Mouse (Mus musculus) adrenal gland, adult 8-10 months (tissue): ENCODE measurements around the gene Ftcd. TPM values are rescaled to one million over a fixed set of nuclear protein-coding genes. Genes with fewer than 3 reads are reported as not detected.
A peak's percentile ranks its signal among the peaks of the same experiment; 100 is the strongest.

Experiments used
- DNase-seq: peaks from one replicate; pipeline ENCODE4 v3.0.0; 2022
- total RNA-seq, 4 experiments: library from RNA; stranded (reverse); gene quantifications; 2 replicates each; pipeline ENCODE4 v1.2.4; 2022

The Ftcd gene
- total RNA-seq, 4 experiments from 2014 or later: 0.15 to 0.40 (median 0.32) TPM; not detected in 1

GRCm38 (mm10) chr10:76622411-76622810 is 47.0 kb downstream of the Ftcd start:
- DNase-seq: no peak

DNA sequence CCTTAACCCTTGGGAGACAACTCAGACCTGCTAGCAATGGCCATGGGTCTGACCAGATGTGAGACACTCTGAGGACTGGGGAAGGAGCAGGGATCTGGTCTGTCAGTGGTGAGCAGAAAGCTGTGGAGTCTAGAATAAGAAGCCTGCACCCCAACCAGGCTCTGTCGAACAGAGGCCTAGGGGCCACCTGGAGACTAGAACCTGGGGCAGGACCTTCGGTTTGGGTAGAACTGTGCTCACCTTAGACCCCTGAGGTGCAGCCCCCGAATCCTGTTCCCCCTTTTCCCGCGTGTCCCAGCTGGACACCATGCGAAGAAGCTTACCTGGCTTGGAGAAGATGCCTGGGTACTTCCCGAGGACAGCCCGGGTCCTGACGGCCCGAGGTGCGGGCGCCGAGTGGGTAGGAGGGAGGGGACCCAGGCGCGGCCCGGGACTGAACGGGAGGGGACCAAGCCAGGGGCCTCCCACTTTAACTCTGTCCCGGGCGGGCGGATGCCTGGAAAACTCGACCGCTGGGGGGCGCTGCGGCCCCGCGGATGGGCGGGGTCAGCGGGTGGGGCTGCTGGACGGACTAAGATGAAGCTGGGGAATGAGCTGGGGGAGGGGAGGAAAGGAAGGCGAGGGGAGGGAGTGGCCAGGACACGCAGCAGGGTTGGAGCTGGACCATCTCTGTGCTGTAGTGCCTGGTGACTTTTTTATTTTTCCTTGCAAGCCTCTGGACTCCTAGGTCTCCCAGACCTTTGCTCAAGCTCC is 47.7 kb downstream of the Ftcd start, which contains the start of gene Col6a2:
Gene Col6a2, minus strand, starts transcription at position 703 of the 753 bp plus-strand sequence.
- peak; percentile 68 for DNase-seq

DNA sequence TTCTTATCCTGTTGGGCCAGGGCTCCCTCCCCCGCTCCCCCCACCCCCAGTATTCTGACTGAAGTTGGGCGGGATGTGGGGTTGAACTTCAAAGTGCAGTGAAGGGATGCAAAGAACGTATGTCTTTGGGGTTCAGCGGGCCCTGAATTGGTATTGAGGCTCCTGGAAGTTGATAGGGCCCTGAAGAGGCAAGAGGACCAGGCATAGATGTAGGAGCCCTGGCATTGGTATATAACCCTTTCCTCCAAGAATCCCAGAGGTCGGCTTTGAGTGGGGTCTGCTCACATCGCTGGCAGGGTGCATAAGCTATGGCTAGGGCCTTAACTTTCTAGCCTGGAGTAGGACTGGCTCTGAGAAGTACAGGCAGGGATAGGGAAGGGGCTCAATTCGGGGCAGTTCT is 48.3 kb downstream of the Ftcd start:
- no peak for DNase-seq

DNA sequence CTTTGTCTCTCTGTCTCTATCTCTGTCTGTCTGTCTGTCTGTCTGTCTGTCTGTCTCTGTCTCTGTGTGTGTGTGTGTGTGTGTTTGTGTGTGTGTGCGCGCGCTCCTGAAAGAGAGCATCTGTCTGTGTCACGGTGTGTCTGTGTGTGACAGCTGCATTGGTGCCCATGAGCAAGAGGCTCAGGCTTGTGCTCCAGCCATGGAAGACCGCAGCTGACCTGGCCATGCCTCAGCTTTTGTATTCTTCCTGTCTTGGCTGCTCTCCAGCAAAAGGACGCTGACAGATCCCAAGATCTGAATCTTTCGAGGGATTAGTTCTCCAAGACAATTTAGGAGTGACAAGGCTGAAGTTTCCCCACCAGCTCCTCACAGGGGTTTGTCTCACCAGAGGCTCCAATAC is 49.5 kb downstream of the Ftcd start:
- no peak for DNase-seq

GRCm38 (mm10) chr10:76627714-76628113 is 52.3 kb downstream of the Ftcd start:
- no peak for DNase-seq

- DNase-seq: no peak
These were observed 55.2 kb downstream of the Ftcd start for GRCm38 (mm10) chr10:76630657-76631056.

GRCm38 (mm10) chr10:76632630-76633029 is 57.2 kb downstream of the Ftcd start:
- DNase-seq: no peak

DNA sequence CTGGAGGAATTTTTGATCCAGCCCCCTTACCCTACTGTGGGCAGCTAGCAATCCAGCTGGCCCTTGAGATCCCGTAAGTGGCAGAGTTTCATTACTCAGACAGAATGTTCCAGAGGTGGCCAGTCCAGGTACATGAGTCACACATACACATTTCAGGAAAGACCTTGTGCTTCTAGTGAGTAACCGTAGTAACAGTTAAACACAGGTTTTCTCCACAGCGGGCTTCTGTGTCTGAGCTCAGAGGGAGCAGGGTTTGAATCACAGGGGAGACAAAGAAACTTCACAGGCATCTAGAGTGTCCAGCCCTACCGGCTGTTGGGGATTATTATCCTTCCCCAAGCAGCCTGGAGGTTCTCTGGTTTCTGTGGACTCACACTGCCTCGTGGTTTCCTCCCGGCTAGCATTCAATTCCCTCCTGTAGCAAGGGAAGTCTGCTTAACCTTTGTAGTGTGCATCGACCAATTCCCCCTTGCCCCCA is 58.7 kb downstream of the Ftcd start:
- DNase-seq: no peak

DNA sequence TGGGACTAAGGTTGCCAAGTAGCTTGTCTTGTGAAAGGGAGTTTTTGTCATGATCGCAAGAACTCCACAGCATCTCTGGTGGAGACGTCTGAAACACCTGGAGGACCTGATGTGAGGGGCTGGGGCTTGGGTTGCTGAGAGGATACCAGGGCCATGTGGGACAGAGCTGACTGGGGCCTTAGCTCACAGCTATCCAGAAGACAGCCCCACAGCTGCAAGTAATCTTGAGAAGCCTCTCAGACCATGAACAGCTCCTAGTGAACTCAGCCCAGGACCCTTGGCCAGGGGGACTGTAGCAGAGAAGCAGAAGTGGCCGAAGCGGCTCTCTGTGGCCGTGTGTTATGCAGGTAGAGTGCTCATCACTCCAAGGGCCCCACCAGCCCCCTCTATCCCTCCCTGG is 59.1 kb downstream of the Ftcd start:
- DNase-seq: no peak

DNA sequence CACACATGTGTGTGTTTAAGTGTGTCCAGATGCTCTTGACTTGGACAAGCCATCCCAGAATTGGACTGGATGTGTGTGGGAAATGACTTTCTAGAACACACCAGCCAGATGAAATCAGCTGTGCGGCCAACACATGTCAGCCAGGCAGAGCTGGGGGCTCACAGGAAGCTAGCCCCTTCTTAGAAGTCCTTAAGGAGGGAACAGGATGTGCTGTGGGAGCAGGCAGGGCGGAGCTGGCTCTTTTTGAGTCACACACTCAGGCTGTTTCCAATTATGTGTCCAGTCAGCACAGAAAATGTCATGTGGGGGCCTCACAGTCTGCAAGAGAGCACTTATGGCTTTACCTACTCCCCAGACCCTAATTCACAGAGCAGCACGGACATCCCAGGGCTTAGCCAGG is 60.6 kb downstream of the Ftcd start:
- no peak for DNase-seq

DNA sequence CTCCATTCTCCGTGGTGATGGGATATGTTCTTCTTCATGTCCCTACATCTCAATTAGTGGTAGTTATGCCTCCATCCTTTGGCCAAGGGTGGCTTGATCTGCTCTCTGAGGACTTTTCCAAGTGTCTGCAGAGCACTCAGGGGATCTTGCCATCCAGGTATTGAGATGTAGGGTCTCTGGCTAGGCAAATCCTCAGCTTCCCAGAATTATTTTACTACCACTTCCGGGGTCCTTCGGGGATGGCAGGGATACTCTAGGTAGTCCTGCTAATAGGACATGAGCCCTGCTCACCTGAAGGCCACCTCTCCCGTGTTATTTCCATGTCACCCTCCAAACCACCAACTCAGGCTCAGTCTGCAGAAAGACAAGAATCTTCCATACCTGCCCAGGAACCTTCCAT is 61.2 kb downstream of the Ftcd start:
- DNase-seq: no peak

Other genes with a start within 250 kb of the Ftcd start
- 10 to 100 TPM; 23.2 to 41.3 (median 31.9) TPM for gene Dip2a, start 230.4 kb upstream of the Ftcd start, total RNA-seq
- 1 to 10 TPM in 1 of 4 experiments, not detected in 3; 3.1 TPM for gene AC141477.1, start 135.2 kb upstream of the Ftcd start, total RNA-seq
- 10 to 100 TPM; 18.4 to 27.1 (median 20.3) TPM for gene Pcnt, start 132.9 kb upstream of the Ftcd start, total RNA-seq
- gene 2610028H24Rik, start 126.6 kb upstream of the Ftcd start, total RNA-seq: not detected
- gene Mcm3ap, start 106.7 kb upstream of the Ftcd start, total RNA-seq: 10 to 100 TPM; 32.2 to 46.7 (median 40.8) TPM
- gene Ybey, start 106.5 kb upstream of the Ftcd start, total RNA-seq: 1 to 10 TPM; 2.9 to 5.0 (median 3.1) TPM
- 10 to 100 TPM; 44.7 to 82.5 (median 51.0) TPM for gene Lss, start 44.1 kb upstream of the Ftcd start, total RNA-seq
- not detected for gene Spatc1l, start 13.4 kb upstream of the Ftcd start, total RNA-seq
- gene Col6a2, start 48.0 kb downstream of the Ftcd start, total RNA-seq: 10 to 100 TPM; 18.2 to 48.1 (median 25.2) TPM
- gene Col6a1, start 150.5 kb downstream of the Ftcd start, total RNA-seq: 100 to 1,000 TPM; 163 to 254 (median 213) TPM